In genomic region chr3:15040866-15041528, GRCm38 (mm10) we compare ENCODE assay signal across 16 mouse cellular contexts.
A peak's percentile ranks its signal among the peaks of the same experiment; 100 is the strongest.
DNase-seq lines count a peak whose midpoint lies in the region; ATAC-seq and TF ChIP-seq lines count a peak whose summit lies in the region.
"Had no signal": no experiment of that assay in that cellular context is flagged by ENCODE, and none has a peak within 500 bp of the region (broad histone marks: within the 10 kb centered on the region; RNA-seq: fewer than 3 reads in every experiment).

No protein-coding gene starts in this region.

- no peak overlapping the region for H3K27ac ChIP-seq in heart, postnatal 0 days (ENCODE audit: low read depth)
- H3K27ac ChIP-seq in heart, embryonic 10.5 days: no peak overlapping the region
- H3K27ac ChIP-seq: hindbrain, embryonic 13.5 days; kidney, postnatal 0 days; left cerebral cortex, adult 2 months; midbrain, embryonic 10.5 days had no signal

- H3K9ac ChIP-seq in heart, postnatal 0 days (replicated peaks; ENCODE audit: low read depth, low read length): no peak overlapping the region
- H3K9ac ChIP-seq: hindbrain, embryonic 13.5 days had no signal

- DNase-seq in heart, postnatal 0 days (ENCODE audit: low spot score): peak; percentile 20
- no peak for DNase-seq in heart, embryonic 10.5 days (ENCODE audit: low spot score)
- DNase-seq in retina, adult 2 months (ENCODE audit: low read depth, low spot score): peak; percentile 22
- no peak for DNase-seq in retina, embryonic 14.5 days (ENCODE audit: low spot score)
- peak; percentile 58 for DNase-seq in cerebellum, postnatal 14 days
- DNase-seq in thymus, postnatal 4 days: no peak
- DNase-seq: B cell, adult 2 months; liver had no signal

- H3K36me3 ChIP-seq in heart, postnatal 0 days (replicated peaks; ENCODE audit: control insufficient read depth, insufficient read depth, low read length): no peaks in the 10 kb centered on the region
- H3K36me3 ChIP-seq in heart, embryonic 10.5 days: no peaks in the 10 kb centered on the region
- H3K36me3 ChIP-seq: G1E; hindbrain, embryonic 13.5 days; midbrain, embryonic 10.5 days had no signal

- no peak for TF ChIP-seq CTCF in heart, postnatal 0 days (IDR thresholded peaks at IDR 0.05; ENCODE audit: low read depth)

- ATAC-seq in heart, postnatal 0 days (ENCODE audit: insufficient read depth, low read depth): no peak
- ATAC-seq in CD4-positive, CD25-positive, alpha-beta regulatory T cell, adult 4 months: no peak
- ATAC-seq in granulocyte monocyte progenitor cell, adult 5-6 weeks (replicated peaks; ENCODE audit: poor library complexity, severe bottlenecking): no peak

- no peak for TF ChIP-seq EP300 in heart, postnatal 0 days (IDR thresholded peaks at IDR 0.05; ENCODE audit: low read depth)

- H3K4me1 ChIP-seq in heart, postnatal 0 days (ENCODE audit: control insufficient read depth, insufficient read depth): no peaks in the 10 kb centered on the region
- no peaks in the 10 kb centered on the region for H3K4me1 ChIP-seq in heart, embryonic 10.5 days
- H3K4me1 ChIP-seq: hindbrain, embryonic 13.5 days; midbrain, embryonic 10.5 days had no signal

- WGBS in heart, postnatal 0 days: 64% methylated on average over 7 of the region's 7 CpGs
- 81% methylated on average over 7 of the region's 7 CpGs for whole genome bisulfite sequencing in heart, embryonic 10.5 days

- H3K27me3 ChIP-seq in heart, postnatal 0 days (ENCODE audit: control insufficient read depth, insufficient read depth, low read length): no peaks in the 10 kb centered on the region
- H3K27me3 ChIP-seq in heart, embryonic 10.5 days (ENCODE audit: insufficient read depth, poor library complexity, severe bottlenecking): no peaks in the 10 kb centered on the region
- H3K27me3 ChIP-seq: hindbrain, embryonic 13.5 days had no signal

- no peaks in the 10 kb centered on the region for H3K9me3 ChIP-seq in heart, postnatal 0 days (replicated peaks; ENCODE audit: control insufficient read depth, low read length)
- no peaks in the 10 kb centered on the region for H3K9me3 ChIP-seq in heart, embryonic 10.5 days
- H3K9me3 ChIP-seq: G1E; hindbrain, embryonic 13.5 days; midbrain, embryonic 10.5 days had no signal

- H3K4me3 ChIP-seq in heart, postnatal 0 days (ENCODE audit: low read depth, low read length): no peak overlapping the region
- H3K4me3 ChIP-seq in heart, embryonic 10.5 days: no peak overlapping the region
- H3K4me3 ChIP-seq: hindbrain, embryonic 13.5 days; left cerebral cortex, adult 2 months; midbrain, embryonic 10.5 days had no signal

- no peak overlapping the region for H3K4me2 ChIP-seq in heart, postnatal 0 days (ENCODE audit: low read depth, low read length)
- H3K4me2 ChIP-seq: heart, embryonic 11.5 days; hindbrain, embryonic 13.5 days had no signal

Comparison
In these comparisons a context has a peak if more than half of its experiments do, and no peak if none do; other contexts are left out.
1. DNase-seq: peak in heart, postnatal 0 days (single experiment), retina, adult 2 months (single experiment) and cerebellum, postnatal 14 days (2 of 2); none in heart, embryonic 10.5 days (single experiment), retina, embryonic 14.5 days (single experiment) and thymus, postnatal 4 days (single experiment).